Mouse (Mus musculus): ENCODE data around the gene Chst11. TPM values are rescaled to one million over a fixed set of nuclear protein-coding genes. Genes with fewer than 3 reads are reported as not detected.

Chst11 gene
- polyA plus RNA-seq, 1 experiment from 2014 or later: 1.4 TPM

- Histone ChIP-seq H3K27me3 (ENCODE audit: insufficient read depth, poor library complexity, severe bottlenecking) (no peaks in the 10 kb centered on the region; the same call in 1 of the 2 replicates), H3K4me1 (replicated peaks) (peaks cover 57% of the 10 kb centered on the region), H3K27ac (no peak overlapping the region), H3K9me3 (no peaks in the 10 kb centered on the region), H3K36me3 (no peaks in the 10 kb centered on the region), H3K4me3 (no peak overlapping the region)
- WGBS: 92% methylated on average over 6 of the region's 6 CpGs
- no peak for DNase-seq (ENCODE audit: low spot score)
Measured at GRCm38 (mm10) chr10:83096257-83096656, 111.0 kb downstream of the Chst11 start.

- peaks cover 75% of the 10 kb centered on the region for H3K4me1 ChIP-seq (replicated peaks)
- H3K9me3 ChIP-seq: no peaks in the 10 kb centered on the region
- 84% methylated on average over 10 of the region's 10 CpGs for WGBS
- no peak for DNase-seq (ENCODE audit: low spot score)
- H3K27ac ChIP-seq: no peak overlapping the region
- H3K4me3 ChIP-seq: no peak overlapping the region
- H3K36me3 ChIP-seq: no peaks in the 10 kb centered on the region
- H3K27me3 ChIP-seq (ENCODE audit: insufficient read depth, poor library complexity, severe bottlenecking): peaks cover 6% of the 10 kb centered on the region
Measured at GRCm38 (mm10) chr10:83098940-83099339, 113.6 kb downstream of the Chst11 start.

DNA sequence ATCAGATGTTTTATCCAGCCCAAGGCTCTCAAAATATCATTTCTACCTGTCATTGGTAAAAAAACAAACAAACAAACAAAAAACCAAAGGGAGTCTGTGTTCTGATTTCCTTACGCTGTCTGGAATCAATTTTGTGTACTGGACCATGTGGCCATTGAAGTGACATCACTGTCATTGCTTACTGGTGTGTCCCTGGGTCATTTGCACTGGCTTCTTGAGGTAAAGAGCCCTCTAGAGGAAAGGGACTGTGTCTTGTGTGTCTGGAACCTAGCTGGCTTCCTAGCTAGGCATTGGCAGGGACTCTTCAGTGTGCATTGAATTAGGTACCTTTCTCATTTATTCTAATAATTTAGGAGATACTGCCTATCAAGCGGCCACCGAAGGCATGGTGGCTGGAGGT is 114.4 kb downstream of the Chst11 start:
- Histone ChIP-seq H3K27ac (no peak overlapping the region), H3K36me3 (no peaks in the 10 kb centered on the region), H3K27me3 (ENCODE audit: insufficient read depth, poor library complexity, severe bottlenecking) (peaks cover 10% of the 10 kb centered on the region), H3K9me3 (no peaks in the 10 kb centered on the region), H3K4me3 (no peak overlapping the region), H3K4me1 (replicated peaks) (peaks cover 82% of the 10 kb centered on the region)
- WGBS: 86% methylated on average over 3 of the region's 3 CpGs
- no peak for DNase-seq (ENCODE audit: low spot score)

DNA sequence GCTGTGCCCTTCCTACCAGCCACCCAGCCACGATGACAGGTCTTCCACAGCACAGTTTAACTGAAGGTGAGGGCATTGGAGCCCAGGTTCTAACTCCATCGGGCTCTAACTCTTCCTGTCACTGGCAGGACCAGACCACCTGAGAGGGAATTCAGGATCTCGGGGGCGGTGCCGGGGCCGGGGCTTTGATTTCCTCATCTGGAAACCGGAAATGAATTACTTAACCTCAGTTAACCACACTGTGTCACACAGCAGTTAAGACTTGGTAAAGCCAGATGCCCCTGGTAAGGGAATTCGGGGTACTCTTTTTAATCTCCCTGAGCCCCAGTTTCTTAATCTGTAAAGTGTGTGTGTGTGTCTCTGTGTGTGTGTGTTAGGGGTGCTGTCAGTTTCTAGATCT is 115.6 kb downstream of the Chst11 start:
- H3K27ac ChIP-seq: no peak overlapping the region
- H3K36me3 ChIP-seq: no peaks in the 10 kb centered on the region
- H3K27me3 ChIP-seq (ENCODE audit: insufficient read depth, poor library complexity, severe bottlenecking): peaks cover 21% of the 10 kb centered on the region
- no peaks in the 10 kb centered on the region for H3K9me3 ChIP-seq
- no peak for DNase-seq (ENCODE audit: low spot score)
- peaks cover 84% of the 10 kb centered on the region for H3K4me1 ChIP-seq (replicated peaks)
- H3K4me3 ChIP-seq: no peak overlapping the region
- 72% methylated on average over 8 of the region's 8 CpGs for WGBS

DNA sequence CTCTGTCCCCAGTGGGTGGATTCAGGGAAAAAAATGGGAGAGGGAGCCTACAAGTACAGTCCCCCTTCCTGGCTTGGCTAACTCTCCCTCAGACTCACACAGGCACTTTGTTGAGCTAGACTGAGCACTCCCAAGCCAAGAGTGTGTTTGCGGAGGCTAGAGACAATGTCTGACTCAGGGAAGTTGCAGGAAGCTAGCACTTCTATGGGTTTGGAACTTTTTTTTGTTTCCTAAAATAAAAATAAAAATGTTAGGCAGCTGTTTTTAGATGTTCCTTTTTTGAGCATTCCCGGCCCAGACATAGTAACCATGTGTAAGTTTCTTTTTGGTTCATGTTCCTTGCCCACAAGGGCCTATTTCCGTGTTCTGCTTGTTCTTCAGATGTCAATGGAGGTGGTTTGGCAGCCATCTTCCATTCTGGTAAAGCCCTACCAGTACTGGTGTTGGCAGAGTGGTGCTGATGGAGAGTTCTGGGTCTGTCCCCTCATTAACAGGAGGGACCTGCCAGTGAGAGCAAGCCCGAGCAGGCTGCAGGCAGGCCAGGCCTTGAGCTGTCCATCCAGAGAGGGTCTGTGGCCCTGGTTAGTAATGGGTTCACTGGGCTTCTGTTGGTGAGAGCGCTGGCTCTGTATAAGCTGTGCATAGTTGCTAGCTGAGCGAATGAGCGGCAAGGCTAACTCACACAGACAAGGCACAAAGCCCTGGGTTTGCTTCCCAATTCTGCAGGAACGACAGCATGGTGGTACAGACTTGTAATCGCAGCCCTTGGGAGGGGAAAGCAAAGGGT is 116.3 kb downstream of the Chst11 start:
- WGBS: 85% methylated on average over 9 of the region's 9 CpGs
- peaks cover 92% of the 10 kb centered on the region for H3K4me1 ChIP-seq (replicated peaks)
- H3K36me3 ChIP-seq: no peaks in the 10 kb centered on the region
- no peaks in the 10 kb centered on the region for H3K9me3 ChIP-seq
- peaks cover 21% of the 10 kb centered on the region for H3K27me3 ChIP-seq (ENCODE audit: insufficient read depth, poor library complexity, severe bottlenecking)
- peak overlapping the region; percentile 36; the same call in 1 of the 2 replicates for H3K27ac ChIP-seq
- no peak overlapping the region for H3K4me3 ChIP-seq
- no peak for DNase-seq (ENCODE audit: low spot score)

DNA sequence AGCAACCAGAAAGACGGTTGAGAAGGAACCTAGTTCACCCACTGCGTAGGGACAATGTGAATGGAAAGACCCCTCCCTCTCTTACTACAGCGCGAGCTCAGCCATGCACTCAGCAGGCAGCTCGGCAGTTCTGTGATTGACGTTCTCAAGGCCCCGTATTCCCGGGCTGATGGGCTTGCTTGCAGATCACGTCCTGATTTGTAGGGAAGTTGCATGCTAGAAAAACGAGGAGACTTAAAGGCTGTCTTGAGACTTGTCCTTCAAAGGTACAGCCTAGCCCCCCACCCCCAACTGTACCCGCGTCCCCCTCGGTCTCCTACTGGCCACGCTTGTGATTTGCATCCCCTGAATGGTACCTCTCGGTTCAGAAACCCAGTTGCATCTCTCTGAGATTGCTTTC is 117.4 kb downstream of the Chst11 start:
- WGBS: 15% methylated on average over 15 of the region's 15 CpGs
- no peaks in the 10 kb centered on the region for H3K9me3 ChIP-seq
- no peaks in the 10 kb centered on the region for H3K36me3 ChIP-seq
- peak overlapping the region; percentile 20 for H3K4me3 ChIP-seq
- DNase-seq (ENCODE audit: low spot score): peak; percentile 29
- peaks cover 92% of the 10 kb centered on the region for H3K4me1 ChIP-seq (replicated peaks)
- H3K27ac ChIP-seq: peak overlapping the region; percentile 74
- peaks cover 21% of the 10 kb centered on the region for H3K27me3 ChIP-seq (ENCODE audit: insufficient read depth, poor library complexity, severe bottlenecking)

DNA sequence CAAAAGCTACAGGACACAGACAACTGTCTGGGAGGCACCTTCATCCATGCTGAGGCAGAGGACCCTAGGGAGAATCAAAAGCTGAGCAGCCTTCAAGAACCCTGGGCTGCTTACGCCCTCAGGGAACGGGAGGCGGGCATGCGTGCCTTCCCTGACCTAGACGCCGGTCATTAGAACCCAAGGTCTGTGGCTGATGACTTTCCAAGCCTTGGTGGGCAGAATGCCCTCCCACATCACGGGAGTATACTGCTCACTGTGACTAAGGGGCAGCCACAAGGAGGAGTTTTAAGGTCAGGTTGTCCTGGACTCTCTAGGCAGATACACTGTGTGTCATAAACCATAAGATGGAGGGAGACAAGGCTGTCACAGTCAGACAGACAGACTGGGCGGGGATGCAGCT is 118.9 kb downstream of the Chst11 start:
- H3K36me3 ChIP-seq: no peaks in the 10 kb centered on the region
- no peak overlapping the region; the same call in 1 of the 2 replicates for H3K27ac ChIP-seq
- WGBS: 86% methylated on average over 8 of the region's 8 CpGs
- H3K4me3 ChIP-seq: no peak overlapping the region
- no peaks in the 10 kb centered on the region for H3K9me3 ChIP-seq
- peaks cover 93% of the 10 kb centered on the region for H3K4me1 ChIP-seq (replicated peaks)
- peaks cover 21% of the 10 kb centered on the region for H3K27me3 ChIP-seq (ENCODE audit: insufficient read depth, poor library complexity, severe bottlenecking)
- no peak for DNase-seq (ENCODE audit: low spot score)

- Histone ChIP-seq H3K36me3 (no peaks in the 10 kb centered on the region), H3K9me3 (no peaks in the 10 kb centered on the region), H3K27me3 (ENCODE audit: insufficient read depth, poor library complexity, severe bottlenecking) (peaks cover 21% of the 10 kb centered on the region), H3K27ac (peak overlapping the region; percentile 45; the same call in 1 of the 2 replicates), H3K4me3 (no peak overlapping the region), H3K4me1 (replicated peaks) (peaks cover 81% of the 10 kb centered on the region)
- WGBS: 37% methylated on average over 7 of the region's 7 CpGs
- no peak for DNase-seq (ENCODE audit: low spot score)
Measured at GRCm38 (mm10) chr10:83106152-83106746, 121.0 kb downstream of the Chst11 start.

DNA sequence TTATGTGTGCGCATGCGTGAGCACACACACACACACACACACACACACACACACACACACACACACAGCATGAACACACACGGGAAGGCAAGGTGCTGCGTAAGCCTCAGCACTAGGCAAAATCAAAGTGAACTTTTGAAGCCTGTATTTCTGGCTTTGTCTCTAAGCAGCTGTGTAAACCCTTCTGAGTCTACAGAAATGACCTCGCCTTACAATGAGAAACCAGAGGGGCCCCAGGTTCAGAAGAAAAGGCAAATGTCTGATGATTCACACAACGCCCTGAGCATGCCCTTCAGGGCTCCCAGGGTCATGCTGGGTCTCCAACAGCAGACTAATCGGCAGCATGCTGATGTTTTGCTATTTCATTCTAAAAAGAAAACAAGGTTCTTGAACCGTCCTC is 122.1 kb downstream of the Chst11 start:
- 35% methylated on average over 8 of the region's 8 CpGs for WGBS
- H3K36me3 ChIP-seq: no peaks in the 10 kb centered on the region
- peaks cover 71% of the 10 kb centered on the region for H3K4me1 ChIP-seq (replicated peaks)
- peaks cover 18% of the 10 kb centered on the region for H3K27me3 ChIP-seq (ENCODE audit: insufficient read depth, poor library complexity, severe bottlenecking)
- no peak overlapping the region for H3K4me3 ChIP-seq
- H3K27ac ChIP-seq: peak overlapping the region; percentile 36
- peak; percentile 38 for DNase-seq (ENCODE audit: low spot score)
- H3K9me3 ChIP-seq: no peaks in the 10 kb centered on the region

GRCm38 (mm10) chr10:83107921-83108738 is 122.8 kb downstream of the Chst11 start:
- WGBS: 42% methylated on average over 21 of the region's 21 CpGs
- peaks cover 64% of the 10 kb centered on the region for H3K4me1 ChIP-seq (replicated peaks)
- peak; percentile 18 for DNase-seq (ENCODE audit: low spot score)
- no peaks in the 10 kb centered on the region for H3K9me3 ChIP-seq
- peaks cover 18% of the 10 kb centered on the region for H3K27me3 ChIP-seq (ENCODE audit: insufficient read depth, poor library complexity, severe bottlenecking)
- peak overlapping the region; percentile 54; the same call in 1 of the 2 replicates for H3K27ac ChIP-seq
- H3K4me3 ChIP-seq: no peak overlapping the region
- H3K36me3 ChIP-seq: no peaks in the 10 kb centered on the region

DNA sequence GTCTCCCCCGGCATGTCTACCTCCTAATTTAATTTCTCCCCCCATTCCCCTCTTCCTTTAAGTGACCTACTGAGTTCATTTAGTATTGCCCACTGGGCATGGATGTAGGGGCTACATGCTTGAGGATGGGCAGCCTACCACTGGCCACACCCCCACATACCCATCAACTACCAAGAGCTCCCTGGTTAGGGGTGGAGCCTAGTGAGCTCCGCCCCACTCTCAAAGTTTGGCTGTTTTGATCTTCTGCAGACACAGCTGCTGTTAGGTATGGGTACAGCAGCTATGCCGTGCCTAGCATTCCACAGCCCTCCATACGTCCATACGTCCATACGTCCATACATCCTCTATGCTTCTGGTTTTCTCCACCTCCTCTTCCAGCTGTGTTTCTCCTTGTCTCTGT is 123.6 kb downstream of the Chst11 start:
- WGBS: 86% methylated on average over 6 of the region's 6 CpGs
- no peak for DNase-seq (ENCODE audit: low spot score)

GRCm38 (mm10) chr10:83111046-83111445 is 125.7 kb downstream of the Chst11 start:
- Histone ChIP-seq H3K4me3 (no peak overlapping the region), H3K27ac (no peak overlapping the region), H3K27me3 (ENCODE audit: insufficient read depth, poor library complexity, severe bottlenecking) (no peaks in the 10 kb centered on the region), H3K36me3 (no peaks in the 10 kb centered on the region), H3K9me3 (no peaks in the 10 kb centered on the region), H3K4me1 (replicated peaks) (peaks cover 35% of the 10 kb centered on the region)
- WGBS: 96% methylated on average over 6 of the region's 6 CpGs
- DNase-seq (ENCODE audit: low spot score): no peak

More for the DNA sequence above, 123.6 kb downstream of the Chst11 start:
- Histone ChIP-seq H3K4me3 (no peak overlapping the region), H3K27me3 (ENCODE audit: insufficient read depth, poor library complexity, severe bottlenecking) (peaks cover 15% of the 10 kb centered on the region), H3K9me3 (no peaks in the 10 kb centered on the region), H3K4me1 (replicated peaks) (peaks cover 56% of the 10 kb centered on the region), H3K36me3 (no peaks in the 10 kb centered on the region), H3K27ac (0 out of 2 replicates have a peak overlapping the region, but pooled peaks have one; percentile 1)
